Mouse (Mus musculus) G1E (cell line): Measurements from ENCODE around the gene Olfr9.

Source experiments
- CTCF ChIP-seq: IDR thresholded peaks from 2 replicates; pipeline ENCODE4 v1.5.1; 2012; ENCODE audit warnings: low read depth, low read length, inconsistent platforms, mixed read lengths
- GATA1 ChIP-seq: IDR thresholded peaks from 2 replicates; pipeline ENCODE4 v1.6.1; 2012; ENCODE audit warnings: borderline replicate concordance, low read length, inconsistent platforms, mixed read lengths
- POLR2AphosphoS5 ChIP-seq: IDR thresholded peaks from 2 replicates; pipeline ENCODE4 v1.6.1; 2012; ENCODE audit warnings: low read depth, low read length, inconsistent platforms; ENCODE audit not compliant: insufficient replicate concordance
- TAL1 ChIP-seq: conservative IDR thresholded peaks from 2 replicates; pipeline ENCODE4 v1.6.1; 2012; ENCODE audit warnings: low read depth, low read length, inconsistent platforms, mixed read lengths

DNA sequence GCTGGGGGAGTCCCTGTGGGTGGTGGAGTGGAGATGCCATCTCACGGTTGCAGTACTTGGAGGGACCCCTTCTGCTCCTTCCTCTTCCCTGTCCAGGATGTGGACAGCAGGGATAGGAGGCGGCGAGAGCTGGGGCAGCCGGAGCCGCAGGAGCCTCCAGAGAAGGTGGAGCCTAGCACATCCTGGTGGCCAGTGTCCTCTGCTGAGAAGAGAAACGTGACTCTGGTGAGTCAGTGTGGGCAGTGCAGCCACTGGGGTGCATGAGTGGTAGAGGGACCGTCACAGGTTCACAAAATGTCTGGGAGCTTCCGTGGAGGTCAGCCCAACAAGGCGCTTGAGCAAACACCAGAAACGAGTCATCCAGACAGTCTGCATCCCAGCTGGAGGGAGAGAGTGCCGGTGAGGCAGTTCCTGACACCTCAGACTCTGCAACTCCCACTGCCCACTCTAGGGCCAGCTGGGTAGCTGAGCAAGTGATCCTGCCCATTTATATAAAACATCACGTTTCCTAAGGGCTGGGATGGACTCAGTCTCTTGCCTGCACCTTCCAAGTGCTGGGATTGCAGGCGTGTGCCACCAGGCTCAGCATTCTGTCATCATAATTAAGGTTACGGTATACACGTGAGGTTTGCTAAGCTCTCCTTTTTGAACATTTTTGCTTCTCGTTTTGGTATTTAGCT lies 38.9 kb upstream of the Olfr9 start:
- TF ChIP-seq GATA1 (no peak), CTCF (no peak), POLR2AphosphoS5 (no peak), TAL1 (no peak)
